Mouse (Mus musculus) E14TG2a.4 (cell line): ENCODE measurements at regions not wholly inside any gene's neighbourhood (a gene's known extent, or its start where the extent isn't known, plus 50 kb on each side); places are given as distances from the start of the nearest gene placed in this dataset.
A peak's percentile ranks its signal among the peaks of the same experiment; 100 is the strongest.

Source experiments
- H3K27me3 ChIP-seq: 2 replicates; pipeline ENCODE4 v1.6.1; 2014; ENCODE audit warnings: low read length, control low read depth; ENCODE audit not compliant: insufficient read depth
- H3K36me3 ChIP-seq: 2 replicates; pipeline ENCODE4 v1.6.1; 2014; ENCODE audit warnings: low read length, control low read depth; ENCODE audit not compliant: insufficient read depth
- H3K4me1 ChIP-seq: replicated peaks from 2 replicates; pipeline ENCODE4 v1.6.1; 2014; ENCODE audit warnings: low read depth, low read length, control low read depth
- H3K4me3 ChIP-seq: replicated peaks from 2 replicates; pipeline ENCODE4 v1.5.1; 2014; ENCODE audit warnings: mild to moderate bottlenecking, low read length
- H3K9me3 ChIP-seq: 2 replicates; pipeline ENCODE4 v1.6.1; 2014; ENCODE audit warnings: low read length, control low read depth
- CTCF ChIP-seq: conservative IDR thresholded peaks from 2 replicates; pipeline ENCODE4 v1.5.1; 2014; ENCODE audit warnings: low read length
- NANOG ChIP-seq: IDR thresholded peaks from 2 replicates; pipeline ENCODE4 v1.6.1; 2014; ENCODE audit warnings: borderline replicate concordance, low read length, mixed read lengths
- POU5F1 ChIP-seq: IDR thresholded peaks from 2 replicates; pipeline ENCODE4 v1.6.1; 2014; ENCODE audit warnings: low read length, borderline replicate concordance

- H3K9me3 ChIP-seq: peaks cover 25% of the 10 kb centered on the region
These were observed 150.8 kb upstream of the Psmd7 start for GRCm38 (mm10) chr8:107739091-107739490.

GRCm38 (mm10) chr8:107757083-107757482 lies 168.8 kb upstream of the Psmd7 start:
- Histone ChIP-seq H3K9me3 (peaks cover 23% of the 10 kb centered on the region), H3K36me3 (no peaks in the 10 kb centered on the region), H3K4me3 (no peak overlapping the region), H3K27me3 (no peaks in the 10 kb centered on the region), H3K4me1 (peaks cover 7% of the 10 kb centered on the region)
- no peak for TF ChIP-seq NANOG
- TF ChIP-seq CTCF: no peak
- TF ChIP-seq POU5F1: no peak

More at GRCm38 (mm10) chr8:107739091-107739490, 150.8 kb upstream of the Psmd7 start:
- TF ChIP-seq POU5F1 (no peak), NANOG (no peak), CTCF (no peak)
- Histone ChIP-seq H3K4me1 (peaks cover 6% of the 10 kb centered on the region; the same call in 1 of the 2 replicates), H3K27me3 (no peaks in the 10 kb centered on the region), H3K4me3 (no peak overlapping the region), H3K36me3 (no peaks in the 10 kb centered on the region)

- Histone ChIP-seq H3K27me3 (no peaks in the 10 kb centered on the region), H3K9me3 (peaks cover 22% of the 10 kb centered on the region), H3K36me3 (no peaks in the 10 kb centered on the region), H3K4me3 (no peak overlapping the region), H3K4me1 (peaks cover 7% of the 10 kb centered on the region)
- TF ChIP-seq POU5F1 (no peak), NANOG (no peak), CTCF (peak; percentile 84)
These were observed 170.4 kb upstream of the Psmd7 start for GRCm38 (mm10) chr8:107758637-107759036.

GRCm38 (mm10) chr8:107776906-107777305 lies 165.5 kb upstream of the Zfhx3 start:
- peaks cover under 1% of the 10 kb centered on the region; the same call in 1 of the 2 replicates for H3K9me3 ChIP-seq
- H3K36me3 ChIP-seq: no peaks in the 10 kb centered on the region
- H3K27me3 ChIP-seq: no peaks in the 10 kb centered on the region; the same call in 1 of the 2 replicates
- TF ChIP-seq NANOG (no peak), CTCF (no peak), POU5F1 (no peak)
- no peak overlapping the region for H3K4me3 ChIP-seq
- H3K4me1 ChIP-seq: 0 out of 2 replicates have a peak, but pooled peaks cover 3% of the 10 kb centered on the region

DNA sequence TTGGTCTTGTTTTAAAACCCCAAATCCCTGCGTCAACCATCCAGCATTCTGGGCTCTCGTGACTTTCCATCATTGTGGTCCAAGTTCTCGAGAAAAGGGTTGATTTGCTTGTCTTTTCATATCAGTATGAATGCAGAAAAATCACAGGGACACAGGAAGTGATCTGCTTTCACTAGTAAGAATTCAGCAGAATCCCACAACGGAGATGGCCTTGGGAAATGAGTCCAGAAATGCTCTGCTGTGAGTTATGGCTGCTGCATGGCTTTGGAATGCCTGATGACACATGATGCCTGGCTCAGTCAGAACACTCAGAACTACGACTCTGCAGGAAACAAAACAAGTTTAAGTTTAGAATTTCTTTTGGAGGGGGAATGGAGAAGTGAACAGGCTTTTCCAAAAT lies 156.7 kb upstream of the Zfhx3 start:
- no peaks in the 10 kb centered on the region for H3K36me3 ChIP-seq

GRCm38 (mm10) chr8:107792286-107792685 lies 150.2 kb upstream of the Zfhx3 start:
- Histone ChIP-seq H3K9me3 (no peaks in the 10 kb centered on the region), H3K36me3 (no peaks in the 10 kb centered on the region), H3K4me3 (no peak overlapping the region), H3K27me3 (no peaks in the 10 kb centered on the region), H3K4me1 (no peaks in the 10 kb centered on the region)
- TF ChIP-seq POU5F1 (no peak), NANOG (no peak), CTCF (no peak)

More for the DNA sequence above, 156.7 kb upstream of the Zfhx3 start:
- H3K4me1 ChIP-seq: no peaks in the 10 kb centered on the region
- no peaks in the 10 kb centered on the region for H3K27me3 ChIP-seq
- H3K9me3 ChIP-seq: no peaks in the 10 kb centered on the region
- TF ChIP-seq NANOG (no peak), POU5F1 (no peak), CTCF (no peak)
- no peak overlapping the region for H3K4me3 ChIP-seq

GRCm38 (mm10) chr8:107814931-107815330 lies 127.5 kb upstream of the Zfhx3 start:
- Histone ChIP-seq H3K4me3 (no peak overlapping the region), H3K27me3 (peaks cover 2% of the 10 kb centered on the region; the same call in 1 of the 2 replicates), H3K36me3 (no peaks in the 10 kb centered on the region), H3K9me3 (no peaks in the 10 kb centered on the region), H3K4me1 (peaks cover 18% of the 10 kb centered on the region)
- TF ChIP-seq POU5F1: no peak
- TF ChIP-seq CTCF: no peak
- TF ChIP-seq NANOG: no peak

GRCm38 (mm10) chr8:107815775-107816174 lies 126.7 kb upstream of the Zfhx3 start:
- no peak for TF ChIP-seq POU5F1
- no peak for TF ChIP-seq NANOG
- no peak; the same call in 1 of the 2 replicates for TF ChIP-seq CTCF
- H3K9me3 ChIP-seq: no peaks in the 10 kb centered on the region
- H3K27me3 ChIP-seq: peaks cover 3% of the 10 kb centered on the region
- no peak overlapping the region for H3K4me3 ChIP-seq
- H3K36me3 ChIP-seq: no peaks in the 10 kb centered on the region
- peaks cover 25% of the 10 kb centered on the region for H3K4me1 ChIP-seq

DNA sequence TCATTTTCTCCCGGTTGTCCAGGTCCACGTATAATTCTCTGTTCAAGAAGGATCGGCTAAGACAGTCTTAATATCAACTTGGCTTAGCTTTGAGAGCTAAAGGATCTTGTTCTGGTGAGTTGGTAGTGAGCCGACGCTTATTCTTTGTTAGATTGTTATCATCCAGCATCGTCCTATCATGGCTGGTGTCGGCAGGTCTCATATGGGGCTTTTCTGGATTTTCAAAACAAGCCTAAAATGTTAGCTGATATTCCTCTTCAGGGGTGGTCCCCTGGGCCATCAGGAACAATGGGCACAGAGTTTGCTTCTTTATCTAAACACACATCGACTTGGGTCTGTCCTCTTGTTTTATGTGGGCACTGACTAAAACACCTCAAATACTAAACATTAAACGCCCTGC lies 124.6 kb upstream of the Zfhx3 start:
- peaks cover 9% of the 10 kb centered on the region for H3K27me3 ChIP-seq
- TF ChIP-seq NANOG (no peak), CTCF (no peak), POU5F1 (no peak)
- no peaks in the 10 kb centered on the region for H3K9me3 ChIP-seq
- no peaks in the 10 kb centered on the region for H3K36me3 ChIP-seq
- peaks cover 45% of the 10 kb centered on the region for H3K4me1 ChIP-seq
- H3K4me3 ChIP-seq: no peak overlapping the region
